Mouse (Mus musculus) cerebellum, adult 18-20 months (tissue): ENCODE measurements around the gene Nudt16l1.

Source experiments
- DNase-seq, 2 experiments: peaks; one replicate each; pipeline ENCODE4 v3.0.0; 2021

Nudt16l1 gene

GRCm38 (mm10) chr16:4938461-4938860 lies at the start of gene Nudt16l1:
Gene Nudt16l1 (plus strand): TSS chr16:4938761.
- DNase-seq = no peak

GRCm38 (mm10) chr16:4890201-4890709 lies 48.3 kb upstream of the Nudt16l1 start:
- no peak for DNase-seq

- no peak for DNase-seq
Observed at GRCm38 (mm10) chr16:4892171-4892570, 46.4 kb upstream of the Nudt16l1 start.

- no peak for DNase-seq
Observed at GRCm38 (mm10) chr16:4894201-4894908, 44.2 kb upstream of the Nudt16l1 start.

- peak; percentile 47 to 58 for DNase-seq
Observed at GRCm38 (mm10) chr16:4896249-4897027, 42.1 kb upstream of the Nudt16l1 start.

- DNase-seq = no peak
Observed at GRCm38 (mm10) chr16:4897146-4897730, 41.3 kb upstream of the Nudt16l1 start.

GRCm38 (mm10) chr16:4898881-4899280 lies 39.7 kb upstream of the Nudt16l1 start:
- DNase-seq = no peak

- DNase-seq = no peak
Observed at GRCm38 (mm10) chr16:4899711-4900110, 38.9 kb upstream of the Nudt16l1 start.

GRCm38 (mm10) chr16:4901167-4901566 lies 37.4 kb upstream of the Nudt16l1 start:
- no peak for DNase-seq

- no peak for DNase-seq
Observed at GRCm38 (mm10) chr16:4902390-4902789, 36.2 kb upstream of the Nudt16l1 start.

GRCm38 (mm10) chr16:4903491-4904102 lies 35.0 kb upstream of the Nudt16l1 start:
- DNase-seq = no peak

GRCm38 (mm10) chr16:4904878-4905277 lies 33.7 kb upstream of the Nudt16l1 start:
- DNase-seq = no peak

GRCm38 (mm10) chr16:4905591-4905990 lies 33.0 kb upstream of the Nudt16l1 start:
- no peak for DNase-seq

- DNase-seq = no peak
Observed at GRCm38 (mm10) chr16:4906559-4906958, 32.0 kb upstream of the Nudt16l1 start.

GRCm38 (mm10) chr16:4907386-4907785 lies 31.2 kb upstream of the Nudt16l1 start:
- DNase-seq = peak in 1 of 2 experiments; percentile 30

- DNase-seq = no peak
Observed at GRCm38 (mm10) chr16:4907972-4908371, 30.6 kb upstream of the Nudt16l1 start.

GRCm38 (mm10) chr16:4909745-4910144 lies 28.8 kb upstream of the Nudt16l1 start:
- DNase-seq = no peak

- DNase-seq = no peak
Observed at GRCm38 (mm10) chr16:4910758-4911157, 27.8 kb upstream of the Nudt16l1 start.

- DNase-seq = no peak
Observed at GRCm38 (mm10) chr16:4912074-4912648, 26.4 kb upstream of the Nudt16l1 start.

- no peak for DNase-seq
Observed at GRCm38 (mm10) chr16:4912907-4913782, 25.4 kb upstream of the Nudt16l1 start.
